Mouse (Mus musculus): Measurements from ENCODE around the gene Tmem110. TPM values are rescaled to one million over a fixed set of nuclear protein-coding genes. Genes with fewer than 3 reads are reported as not detected.

Tmem110 gene
- polyA plus RNA-seq, 1 experiment from 2014 or later, result 26.4 TPM

GRCm38 (mm10) chr14:30880251-30880650 is 54.9 kb downstream of the Tmem110 start:
- no peak overlapping the region for H3K27ac ChIP-seq (ENCODE audit: low read length)
- no peak overlapping the region for H3K4me2 ChIP-seq (ENCODE audit: low read depth, low read length)
- H3K4me3 ChIP-seq (replicated peaks; ENCODE audit: low read length), result no peak overlapping the region
- ATAC-seq (ENCODE audit: insufficient read depth, low FRiP score), result no peak
- no peaks in the 10 kb centered on the region for H3K36me3 ChIP-seq (ENCODE audit: control insufficient read depth, insufficient read depth, low read length)
- H3K27me3 ChIP-seq (ENCODE audit: control insufficient read depth, insufficient read depth, low read length), result no peaks in the 10 kb centered on the region
- 77% methylated on average over 8 of the region's 8 CpGs for WGBS
- H3K9ac ChIP-seq (ENCODE audit: low read length), result no peak overlapping the region
- H3K9me3 ChIP-seq (replicated peaks; ENCODE audit: control insufficient read depth, low read length), result no peaks in the 10 kb centered on the region
- H3K4me1 ChIP-seq (ENCODE audit: control insufficient read depth, insufficient read depth, low read length), result peaks cover 18% of the 10 kb centered on the region

DNA sequence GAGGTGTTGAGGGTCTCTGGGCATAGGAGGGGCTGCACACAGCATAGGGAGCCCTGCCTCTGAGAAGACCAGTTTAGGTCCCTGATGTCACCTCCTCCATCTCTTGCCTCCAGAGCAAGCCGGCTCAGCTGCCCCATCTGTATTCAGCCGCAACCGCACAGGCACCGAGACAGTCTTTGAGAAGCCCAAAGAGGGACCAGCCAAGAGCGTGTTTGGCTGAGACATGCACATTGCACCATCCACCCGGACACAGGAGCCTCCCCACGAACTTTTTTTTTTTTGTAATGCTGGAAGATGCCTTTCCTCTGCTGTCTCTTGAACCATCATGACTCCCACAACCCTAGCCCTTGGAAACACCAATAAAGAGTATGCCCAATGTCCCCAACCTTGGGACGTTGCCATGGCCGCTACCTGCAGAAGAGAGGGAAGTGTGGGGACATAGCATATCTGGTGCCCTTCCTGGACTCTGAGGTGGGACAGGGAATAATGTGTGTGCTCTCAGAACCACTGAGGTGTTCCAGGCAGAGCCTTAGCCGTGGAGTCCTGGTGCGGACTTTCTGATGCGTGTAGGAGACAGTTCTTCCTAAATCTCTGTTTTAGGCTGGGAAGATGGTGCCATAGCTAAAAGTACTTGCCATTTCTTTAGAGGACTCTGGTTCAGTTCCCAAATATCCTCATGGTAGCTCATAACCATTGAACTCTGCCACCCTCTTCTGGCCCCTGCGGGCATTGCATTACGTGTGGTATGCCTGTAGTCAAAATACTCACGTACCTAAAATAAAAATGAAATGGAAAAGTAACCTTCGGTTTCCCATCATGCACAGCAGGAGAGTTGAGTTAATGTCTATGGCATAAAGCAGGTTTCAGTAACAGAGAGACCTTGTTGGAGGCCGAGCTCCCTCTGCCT is 55.7 kb downstream of the Tmem110 start:
- Histone ChIP-seq H3K4me3 (replicated peaks; ENCODE audit: low read length) (no peak overlapping the region), H3K9ac (ENCODE audit: low read length) (no peak overlapping the region), H3K4me2 (ENCODE audit: low read depth, low read length) (no peak overlapping the region), H3K27me3 (ENCODE audit: control insufficient read depth, insufficient read depth, low read length) (no peaks in the 10 kb centered on the region), H3K27ac (ENCODE audit: low read length) (no peak overlapping the region), H3K9me3 (replicated peaks; ENCODE audit: control insufficient read depth, low read length) (no peaks in the 10 kb centered on the region), H3K4me1 (ENCODE audit: control insufficient read depth, insufficient read depth, low read length) (peaks cover 18% of the 10 kb centered on the region), H3K36me3 (ENCODE audit: control insufficient read depth, insufficient read depth, low read length) (no peaks in the 10 kb centered on the region)
- 83% methylated on average over 17 of the region's 17 CpGs for WGBS
- ATAC-seq (ENCODE audit: insufficient read depth, low FRiP score), result no peak

GRCm38 (mm10) chr14:30881718-30882108 is 56.3 kb downstream of the Tmem110 start:
- Histone ChIP-seq H3K4me1 (ENCODE audit: control insufficient read depth, insufficient read depth, low read length) (peaks cover 18% of the 10 kb centered on the region), H3K27me3 (ENCODE audit: control insufficient read depth, insufficient read depth, low read length) (no peaks in the 10 kb centered on the region), H3K4me2 (ENCODE audit: low read depth, low read length) (no peak overlapping the region), H3K36me3 (ENCODE audit: control insufficient read depth, insufficient read depth, low read length) (no peaks in the 10 kb centered on the region), H3K9me3 (replicated peaks; ENCODE audit: control insufficient read depth, low read length) (no peaks in the 10 kb centered on the region), H3K9ac (ENCODE audit: low read length) (no peak overlapping the region), H3K4me3 (replicated peaks; ENCODE audit: low read length) (no peak overlapping the region), H3K27ac (ENCODE audit: low read length) (no peak overlapping the region)
- ATAC-seq (ENCODE audit: insufficient read depth, low FRiP score), result no peak
- WGBS, result 91% methylated on average over 3 of the region's 3 CpGs

DNA sequence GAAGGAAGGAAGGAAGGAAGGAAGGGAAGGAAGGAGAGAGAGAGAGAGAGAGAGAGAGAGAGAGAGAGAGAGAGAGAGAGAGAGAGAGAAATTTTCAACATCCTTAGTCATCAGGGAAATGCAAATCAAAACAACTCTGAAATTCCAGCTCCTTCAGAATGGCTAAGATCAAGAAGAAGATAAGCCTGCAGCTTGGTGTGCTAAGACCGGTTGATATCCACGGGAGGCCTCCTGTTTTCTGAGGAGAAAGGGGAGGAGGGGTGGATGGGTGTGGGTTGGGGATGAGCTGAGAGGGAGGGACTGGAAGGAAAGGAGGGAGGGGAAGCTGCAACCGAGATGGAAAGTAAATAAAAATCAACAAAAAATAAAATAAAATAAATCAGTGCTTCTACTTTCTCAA is 59.9 kb downstream of the Tmem110 start:
- Histone ChIP-seq H3K4me1 (ENCODE audit: control insufficient read depth, insufficient read depth, low read length) (peaks cover 15% of the 10 kb centered on the region), H3K27me3 (ENCODE audit: control insufficient read depth, insufficient read depth, low read length) (no peaks in the 10 kb centered on the region), H3K27ac (ENCODE audit: low read length) (no peak overlapping the region), H3K9me3 (replicated peaks; ENCODE audit: control insufficient read depth, low read length) (no peaks in the 10 kb centered on the region), H3K4me2 (ENCODE audit: low read depth, low read length) (no peak overlapping the region), H3K4me3 (replicated peaks; ENCODE audit: low read length) (no peak overlapping the region), H3K9ac (ENCODE audit: low read length) (no peak overlapping the region), H3K36me3 (ENCODE audit: control insufficient read depth, insufficient read depth, low read length) (no peaks in the 10 kb centered on the region)
- 8% methylated on average over 3 of the region's 3 CpGs for WGBS
- no peak for ATAC-seq (ENCODE audit: insufficient read depth, low FRiP score)

GRCm38 (mm10) chr14:30886204-30886603 is 60.8 kb downstream of the Tmem110 start, which contains the start of gene Itih4:
Itih4 (plus strand) TSS chr14:30886476.
- Histone ChIP-seq H3K27ac (ENCODE audit: low read length) (no peak within 1 kb of the TSS), H3K27me3 (ENCODE audit: control insufficient read depth, insufficient read depth, low read length) (no peaks in the 10 kb centered on the region), H3K9me3 (replicated peaks; ENCODE audit: control insufficient read depth, low read length) (no peaks in the 10 kb centered on the region), H3K4me3 (replicated peaks; ENCODE audit: low read length) (no peak within 1 kb of the TSS), H3K4me1 (ENCODE audit: control insufficient read depth, insufficient read depth, low read length) (peaks cover 15% of the 10 kb centered on the region), H3K4me2 (ENCODE audit: low read depth, low read length) (no peak within 1 kb of the TSS), H3K36me3 (ENCODE audit: control insufficient read depth, insufficient read depth, low read length) (no peaks in the 10 kb centered on the region), H3K9ac (ENCODE audit: low read length) (no peak within 1 kb of the TSS)
- no peak for ATAC-seq (ENCODE audit: insufficient read depth, low FRiP score)
- 86% methylated on average over 3 of the region's 3 CpGs for WGBS

- no peaks in the 10 kb centered on the region for H3K36me3 ChIP-seq (ENCODE audit: control insufficient read depth, insufficient read depth, low read length)
These were observed 62.9 kb downstream of the Tmem110 start for GRCm38 (mm10) chr14:30888271-30888732.

DNA sequence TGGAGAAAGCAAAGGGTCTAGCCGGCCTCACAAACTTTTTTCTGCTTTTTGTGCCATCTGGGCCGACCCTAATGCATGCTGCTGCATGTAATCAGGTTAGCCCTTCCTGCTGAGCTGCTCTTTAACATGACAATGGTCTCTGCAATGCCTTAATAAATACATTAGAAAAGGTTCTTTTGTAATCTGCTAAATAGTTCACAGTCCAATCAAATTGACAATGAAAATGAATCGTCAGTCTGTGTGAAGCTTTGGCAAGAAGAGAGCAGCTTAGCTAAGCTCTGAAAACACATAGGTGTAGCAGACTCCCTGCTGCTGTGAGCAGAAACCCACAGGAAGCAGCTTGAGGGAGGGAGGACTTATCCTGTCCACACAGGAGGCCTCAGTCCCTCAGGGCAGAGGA is 74.6 kb downstream of the Tmem110 start:
- Histone ChIP-seq H3K4me3 (replicated peaks; ENCODE audit: low read length) (no peak overlapping the region), H3K9me3 (replicated peaks; ENCODE audit: control insufficient read depth, low read length) (no peaks in the 10 kb centered on the region), H3K36me3 (ENCODE audit: control insufficient read depth, insufficient read depth, low read length) (no peaks in the 10 kb centered on the region), H3K4me1 (ENCODE audit: control insufficient read depth, insufficient read depth, low read length) (no peaks in the 10 kb centered on the region), H3K27me3 (ENCODE audit: control insufficient read depth, insufficient read depth, low read length) (no peaks in the 10 kb centered on the region), H3K9ac (ENCODE audit: low read length) (no peak overlapping the region), H3K4me2 (ENCODE audit: low read depth, low read length) (no peak overlapping the region), H3K27ac (ENCODE audit: low read length) (no peak overlapping the region)
- 69% methylated on average over 3 of the region's 3 CpGs for WGBS
- ATAC-seq (ENCODE audit: insufficient read depth, low FRiP score), result no peak

More at GRCm38 (mm10) chr14:30888271-30888732, 62.9 kb downstream of the Tmem110 start:
- no peaks in the 10 kb centered on the region for H3K27me3 ChIP-seq (ENCODE audit: control insufficient read depth, insufficient read depth, low read length)
- H3K9ac ChIP-seq (ENCODE audit: low read length), result no peak overlapping the region
- WGBS, result 3% methylated on average over 9 of the region's 9 CpGs
- H3K4me2 ChIP-seq (ENCODE audit: low read depth, low read length), result peak overlapping the region; percentile 32
- H3K4me1 ChIP-seq (ENCODE audit: control insufficient read depth, insufficient read depth, low read length), result peaks cover 15% of the 10 kb centered on the region
- no peaks in the 10 kb centered on the region for H3K9me3 ChIP-seq (replicated peaks; ENCODE audit: control insufficient read depth, low read length)
- H3K4me3 ChIP-seq (replicated peaks; ENCODE audit: low read length), result no peak overlapping the region
- no peak overlapping the region for H3K27ac ChIP-seq (ENCODE audit: low read length)
- peak; percentile 70 for ATAC-seq (ENCODE audit: insufficient read depth, low FRiP score)

- Histone ChIP-seq H3K4me1 (ENCODE audit: control insufficient read depth, insufficient read depth, low read length) (no peaks in the 10 kb centered on the region), H3K4me2 (ENCODE audit: low read depth, low read length) (no peak overlapping the region), H3K4me3 (replicated peaks; ENCODE audit: low read length) (no peak overlapping the region), H3K27me3 (ENCODE audit: control insufficient read depth, insufficient read depth, low read length) (no peaks in the 10 kb centered on the region), H3K9me3 (replicated peaks; ENCODE audit: control insufficient read depth, low read length) (no peaks in the 10 kb centered on the region), H3K9ac (ENCODE audit: low read length) (no peak overlapping the region), H3K36me3 (ENCODE audit: control insufficient read depth, insufficient read depth, low read length) (no peaks in the 10 kb centered on the region), H3K27ac (ENCODE audit: low read length) (no peak overlapping the region)
- WGBS, result 82% methylated on average over 5 of the region's 5 CpGs
- ATAC-seq (ENCODE audit: insufficient read depth, low FRiP score), result no peak
These were observed 77.2 kb downstream of the Tmem110 start for GRCm38 (mm10) chr14:30902628-30903027.

DNA sequence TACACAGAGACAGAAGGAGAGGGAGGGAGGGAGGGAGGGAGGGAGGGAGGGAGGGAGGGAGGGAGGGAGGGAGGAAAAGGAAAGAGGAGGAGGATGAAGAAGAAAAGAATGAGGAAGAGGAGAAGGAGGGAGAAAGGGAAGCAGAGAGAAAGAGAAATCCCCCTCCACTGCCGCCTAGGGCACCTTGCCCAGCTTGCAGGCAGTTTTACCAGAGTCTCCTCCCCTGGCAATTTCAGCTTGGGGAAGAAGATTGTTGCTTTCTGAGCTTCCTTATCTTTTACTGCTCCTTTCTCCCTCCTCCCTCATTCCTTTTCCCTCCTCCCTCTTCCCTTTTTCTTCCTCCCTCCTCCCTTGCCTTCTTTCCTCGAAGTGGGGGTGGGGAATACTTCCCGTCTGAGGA is 77.6 kb downstream of the Tmem110 start:
- no peak for ATAC-seq (ENCODE audit: insufficient read depth, low FRiP score)
- Histone ChIP-seq H3K4me2 (ENCODE audit: low read depth, low read length) (no peak overlapping the region), H3K27me3 (ENCODE audit: control insufficient read depth, insufficient read depth, low read length) (no peaks in the 10 kb centered on the region), H3K9ac (ENCODE audit: low read length) (no peak overlapping the region), H3K9me3 (replicated peaks; ENCODE audit: control insufficient read depth, low read length) (no peaks in the 10 kb centered on the region), H3K4me3 (replicated peaks; ENCODE audit: low read length) (no peak overlapping the region), H3K36me3 (ENCODE audit: control insufficient read depth, insufficient read depth, low read length) (no peaks in the 10 kb centered on the region), H3K4me1 (ENCODE audit: control insufficient read depth, insufficient read depth, low read length) (no peaks in the 10 kb centered on the region), H3K27ac (ENCODE audit: low read length) (no peak overlapping the region)
- 59% methylated on average over 3 of the region's 3 CpGs for WGBS
